Mouse (Mus musculus): ENCODE results near the gene Dpp6.

Dpp6 gene

DNA sequence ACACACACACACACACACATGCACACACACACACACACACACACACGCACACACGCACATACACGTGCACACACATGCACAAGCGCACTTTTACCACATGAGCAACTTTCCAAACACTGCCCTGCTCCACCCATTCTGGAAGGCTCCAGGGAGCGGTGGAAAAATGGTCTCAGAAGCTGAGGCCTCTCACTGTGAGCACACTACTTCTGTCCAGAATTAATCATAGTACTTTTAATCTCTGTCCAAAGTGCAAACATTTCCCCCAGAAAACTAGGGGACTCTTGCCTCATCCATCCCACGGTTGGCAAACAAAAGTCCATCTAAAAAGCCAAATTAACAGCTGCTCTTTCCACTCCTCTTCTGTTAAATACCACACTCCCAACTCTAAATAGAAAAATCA, 842.8 kb downstream of the Dpp6 start:
- in situ Hi-C loops (cut with MboI, MseI) = no loop called here

DNA sequence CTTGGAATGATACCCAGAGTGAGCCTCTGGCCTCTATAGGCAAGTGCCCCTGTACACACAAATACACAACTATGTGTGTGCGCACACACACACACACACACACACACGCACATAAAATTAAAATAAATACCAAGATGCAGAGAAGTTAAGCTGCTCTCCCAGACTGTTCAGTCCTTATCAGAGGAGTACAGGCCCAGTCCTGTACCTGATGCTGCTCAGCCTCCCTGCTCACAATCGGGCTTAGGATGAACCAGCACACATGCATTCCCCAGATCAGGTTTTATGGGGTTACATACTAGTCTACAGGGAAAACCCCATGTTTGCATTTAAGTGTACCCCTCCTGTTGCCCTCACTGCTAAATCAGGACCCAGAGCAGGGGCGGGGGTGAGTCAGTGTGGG, 847.1 kb downstream of the Dpp6 start:
- in situ Hi-C loops (cut with MboI, MseI) = no loop called here

DNA sequence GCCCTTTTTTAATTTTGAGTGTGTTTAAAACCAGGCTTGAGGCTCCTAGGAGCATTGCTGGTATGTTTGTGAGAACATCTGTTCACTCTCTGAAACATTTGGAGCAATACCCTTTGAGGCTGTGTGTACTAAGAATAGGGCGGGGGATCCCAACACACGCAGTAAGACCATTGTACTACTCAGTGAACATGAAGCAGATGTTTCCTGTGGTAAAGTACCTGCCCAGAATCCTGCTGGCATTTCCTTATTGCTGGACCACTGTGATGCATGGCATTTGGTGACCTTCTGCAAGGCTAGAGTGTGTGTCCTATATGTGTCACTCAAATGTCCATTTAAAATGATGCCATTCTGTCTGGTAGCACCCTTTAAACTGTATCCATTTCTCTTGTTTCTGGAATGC, 854.5 kb downstream of the Dpp6 start:
- in situ Hi-C loops (cut with MboI, MseI) = no loop called here

DNA sequence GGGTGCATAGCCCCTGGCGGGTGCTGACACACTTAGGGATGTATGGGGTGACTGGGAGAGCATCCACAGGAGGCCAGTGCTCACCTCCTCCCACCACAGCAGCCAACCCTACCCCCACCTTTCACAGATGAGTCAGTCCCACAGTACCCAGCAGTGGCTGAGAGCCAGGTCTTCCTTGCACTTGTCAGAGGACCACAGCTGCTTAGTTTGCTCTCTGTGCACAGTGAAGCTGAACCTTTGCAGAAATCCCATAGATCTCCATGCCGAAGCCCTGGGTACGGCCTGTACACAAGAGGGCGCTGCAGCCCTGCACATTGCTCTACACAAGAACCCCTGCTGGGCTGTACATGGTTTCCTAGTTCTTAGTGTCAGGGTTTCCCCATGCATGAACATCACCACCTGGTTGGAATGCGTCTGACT, 860.3 kb downstream of the Dpp6 start:
- in situ Hi-C loops (cut with MboI, MseI) = no loop called here

DNA sequence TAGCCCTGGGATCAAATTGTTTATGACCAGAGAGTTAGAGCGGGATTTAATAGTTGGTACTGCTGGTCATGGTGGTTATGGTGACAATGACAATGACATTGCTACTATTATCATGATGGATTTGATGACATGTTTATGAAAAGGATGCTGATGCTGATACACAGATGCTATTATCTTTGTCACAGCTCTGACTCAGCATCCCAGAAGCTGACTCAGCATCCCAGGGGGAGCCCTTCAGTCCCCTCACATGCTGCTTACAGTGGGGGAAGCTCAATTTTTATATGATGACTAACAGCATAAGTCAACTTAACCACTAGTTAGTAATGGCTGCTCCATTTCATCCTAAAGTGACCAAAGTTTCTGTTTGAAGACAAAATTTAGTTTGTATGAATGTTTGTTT, 862.1 kb downstream of the Dpp6 start:
- in situ Hi-C loops (cut with MboI, MseI) = no loop called here

DNA sequence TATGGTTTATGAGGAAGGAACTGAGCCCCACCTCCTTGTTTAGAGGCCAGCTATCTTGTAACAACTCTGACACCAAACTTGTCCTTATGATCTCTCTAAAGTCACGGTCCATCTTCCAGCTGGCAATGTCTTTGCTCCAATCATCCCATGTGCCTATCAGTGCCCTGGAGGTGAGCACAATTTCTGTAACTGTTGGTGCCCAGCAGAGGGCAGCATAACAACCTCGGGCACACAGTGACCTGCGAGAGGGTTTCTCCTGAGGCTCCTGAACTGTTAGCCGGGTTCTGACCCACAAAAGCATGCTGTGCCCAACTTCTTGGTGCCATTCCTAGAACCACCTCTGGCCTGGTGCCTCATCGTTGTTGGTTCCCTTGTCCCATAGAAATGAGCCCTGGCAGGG, 863.5 kb downstream of the Dpp6 start:
- in situ Hi-C loops (cut with MboI, MseI) = no loop called here

DNA sequence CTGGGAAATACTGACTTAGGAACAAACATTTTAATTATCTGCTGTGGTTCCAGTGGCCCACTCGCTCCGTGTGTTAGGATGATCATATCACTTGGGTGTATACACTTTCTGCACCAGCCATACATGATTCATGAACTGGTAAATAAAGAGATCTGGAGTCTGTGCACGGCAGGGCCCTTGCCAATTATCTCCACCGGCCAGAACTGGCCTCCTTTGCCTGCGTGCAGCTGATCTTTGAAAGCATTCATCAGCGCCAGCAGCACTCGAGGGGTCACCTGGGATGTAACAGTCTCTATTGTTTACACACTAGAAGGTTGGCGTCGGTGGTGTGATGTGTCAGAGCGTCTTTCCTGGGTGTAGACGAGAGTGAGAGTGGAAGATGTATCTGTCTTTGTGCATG, 868.2 kb downstream of the Dpp6 start:
- in situ Hi-C loops (cut with MboI, MseI) = no loop called here

DNA sequence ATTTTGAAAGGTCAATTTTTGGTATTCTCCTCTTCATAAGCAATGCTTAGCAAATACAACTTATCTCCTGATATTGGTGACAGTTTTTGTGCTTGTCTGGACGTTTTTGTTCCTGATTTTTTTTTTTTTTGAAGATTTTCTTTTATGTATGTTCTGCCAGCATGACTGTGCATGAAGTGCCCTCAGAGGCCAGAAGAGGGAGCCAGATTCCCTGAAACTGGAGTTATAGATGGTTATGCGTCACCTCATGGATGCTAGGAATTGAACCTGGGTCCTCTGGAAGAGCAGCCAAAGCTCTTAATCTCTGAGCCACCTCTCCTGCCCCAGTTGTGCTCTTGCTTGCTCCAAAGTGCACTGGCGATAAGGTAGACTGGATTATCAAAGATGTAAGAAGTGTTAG, 868.9 kb downstream of the Dpp6 start:
- in situ Hi-C loops (cut with MboI, MseI) = no loop called here

DNA sequence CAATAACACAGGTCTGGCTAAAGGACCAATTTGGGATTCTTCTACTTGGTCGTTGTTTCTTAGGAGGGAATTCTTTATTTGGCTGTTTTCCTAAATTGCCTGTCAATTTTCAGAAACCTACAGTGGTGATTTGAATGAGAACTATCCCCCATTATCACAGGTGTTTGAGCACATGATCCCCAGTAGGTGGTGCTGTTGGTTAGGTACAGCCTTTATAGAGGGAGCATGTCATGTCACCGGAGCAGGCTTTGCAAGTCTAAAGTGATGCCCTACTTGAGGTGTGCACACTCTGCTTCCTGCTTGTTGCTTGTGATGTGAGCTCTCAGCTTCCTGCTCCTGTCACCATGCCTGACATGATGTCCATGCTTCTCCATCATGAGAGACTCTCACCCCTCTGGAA, 870.3 kb downstream of the Dpp6 start:
- in situ Hi-C loops (cut with MboI, MseI) = no loop called here

DNA sequence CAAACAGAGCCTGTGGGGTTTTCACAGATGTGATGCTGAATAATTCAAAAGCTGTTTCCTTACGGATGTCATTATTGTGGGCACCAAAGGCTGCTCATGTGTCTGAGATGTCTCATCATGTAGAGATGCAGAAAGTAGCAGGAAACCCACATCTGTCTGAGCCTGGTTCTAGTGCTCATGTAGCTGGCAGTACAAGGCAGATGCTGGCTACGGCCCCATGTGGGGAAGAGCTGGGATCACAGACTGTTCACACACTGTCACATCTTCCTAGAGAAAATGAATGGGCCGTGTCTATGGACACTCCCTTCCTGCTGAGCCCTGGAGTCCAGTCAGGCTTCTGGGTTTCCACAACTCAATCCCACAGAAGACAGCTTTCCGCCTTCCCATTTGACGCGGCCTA, 885.5 kb downstream of the Dpp6 start:
- in situ Hi-C loops (cut with MboI, MseI) = no loop called here

DNA sequence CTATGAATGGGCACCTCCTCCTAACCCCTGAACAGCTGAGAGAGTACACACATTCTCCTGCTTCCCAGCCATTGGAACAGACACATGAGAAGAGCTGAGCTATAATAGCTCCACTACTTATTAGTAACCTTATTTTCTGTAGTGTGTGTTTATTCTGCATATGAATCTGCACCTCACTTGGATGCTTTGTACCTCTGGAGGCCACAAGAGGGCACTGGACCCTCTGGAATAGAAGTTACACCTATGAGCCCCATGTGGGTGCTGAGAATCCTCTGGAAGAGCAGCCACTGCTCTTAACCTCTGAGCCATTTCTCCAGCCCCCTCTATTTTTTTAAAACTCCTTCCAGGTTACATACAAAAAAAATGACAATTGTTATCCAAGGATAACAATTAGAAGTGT, 888.0 kb downstream of the Dpp6 start:
- in situ Hi-C loops (cut with MboI, MseI) = no loop called here

DNA sequence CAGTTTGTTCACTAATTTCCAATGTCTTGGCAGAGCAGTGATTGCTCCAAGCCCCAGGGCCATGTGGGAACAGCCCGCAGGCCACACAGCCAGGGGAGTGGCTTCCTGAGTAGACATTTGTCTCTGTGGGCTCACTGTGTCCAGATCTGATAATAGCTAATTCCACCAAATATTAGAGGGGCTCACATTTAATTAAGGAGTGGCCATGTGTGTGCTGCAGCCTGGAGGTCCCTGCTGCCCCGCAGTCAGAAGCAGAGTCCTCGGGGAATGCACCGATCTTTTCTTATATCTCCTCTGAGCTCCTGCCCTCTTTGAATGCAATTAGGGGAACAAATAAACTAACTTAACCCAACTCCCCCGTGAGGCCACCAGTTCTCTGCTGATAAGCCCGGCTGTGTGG, 889.5 kb downstream of the Dpp6 start:
- in situ Hi-C loops (cut with MboI, MseI) = no loop called here

DNA sequence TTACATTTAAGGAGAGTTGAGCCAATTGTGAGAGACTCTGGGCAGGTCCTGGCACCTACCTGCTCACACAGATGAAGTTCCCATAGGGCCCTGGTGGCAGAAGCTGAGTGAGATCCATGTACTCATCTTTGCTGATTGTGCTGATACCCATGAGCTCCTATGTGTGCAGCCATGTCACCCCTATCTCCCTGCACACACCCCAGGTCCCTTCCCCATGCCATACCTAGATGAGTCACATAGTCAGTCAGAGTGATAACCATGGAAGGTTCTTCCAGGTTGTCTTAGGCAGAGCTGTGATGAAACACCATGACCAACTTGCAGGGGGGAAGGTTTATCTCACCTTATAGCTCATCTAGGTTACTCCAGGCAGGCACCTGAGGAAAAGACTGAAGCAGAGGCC, 890.3 kb downstream of the Dpp6 start:
- in situ Hi-C loops (cut with MboI, MseI) = no loop called here

DNA sequence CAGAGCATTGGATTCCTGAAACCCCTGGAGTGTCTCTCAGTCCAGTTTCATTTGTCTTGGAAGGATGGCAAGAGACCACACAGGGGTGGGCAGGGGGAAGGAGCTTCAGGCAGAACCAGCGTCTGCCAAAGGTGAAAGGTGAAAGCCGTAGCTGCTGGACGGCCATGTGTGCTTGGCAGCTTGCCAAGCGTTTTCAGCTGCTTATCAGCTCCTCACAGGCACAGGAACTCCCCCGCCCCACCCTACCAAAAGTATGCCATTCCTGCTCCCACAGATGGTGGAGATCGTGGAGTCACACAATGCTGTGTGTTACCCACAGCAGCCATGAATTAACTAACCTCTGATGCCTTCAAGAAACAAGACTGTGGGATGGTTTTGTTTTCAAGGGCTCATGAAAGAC, 891.2 kb downstream of the Dpp6 start:
- in situ Hi-C loops (cut with MboI, MseI) = no loop called here

DNA sequence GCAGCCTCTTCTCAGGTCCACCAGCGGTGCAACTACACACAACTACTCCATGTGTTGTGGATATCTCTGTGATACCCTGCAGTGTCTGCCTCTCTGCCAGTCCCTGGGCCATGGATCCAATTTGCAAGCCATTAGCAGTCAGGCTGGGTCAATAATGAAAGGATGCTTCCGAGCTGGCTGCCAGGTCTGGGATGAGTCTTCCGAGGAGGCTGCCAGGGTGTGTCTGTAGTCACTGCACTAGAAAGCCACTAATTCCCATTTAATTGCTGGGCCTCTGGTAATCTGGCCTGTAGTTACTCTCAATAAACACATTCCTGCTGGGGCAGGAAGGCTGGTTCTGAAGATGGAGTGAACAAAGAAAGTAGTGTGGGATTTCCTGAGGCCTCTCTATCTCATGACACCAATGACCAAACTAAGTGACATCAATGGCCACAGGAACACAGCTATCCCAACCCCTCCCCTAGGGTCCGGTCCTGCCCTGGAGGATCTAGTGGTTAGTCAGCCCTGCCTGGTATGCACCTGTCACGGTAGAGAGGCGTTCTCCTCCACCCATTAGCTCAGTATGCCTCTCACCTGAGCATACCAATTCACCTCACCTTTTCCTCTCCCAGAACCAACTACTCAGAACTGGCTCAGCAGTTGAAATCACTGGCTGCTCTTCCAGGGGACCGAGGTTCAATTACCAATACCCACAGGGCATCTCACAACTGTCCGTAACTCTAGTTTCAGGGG, 894.6 kb downstream of the Dpp6 start:
- in situ Hi-C loops (cut with MboI, MseI) = no loop called here

DNA sequence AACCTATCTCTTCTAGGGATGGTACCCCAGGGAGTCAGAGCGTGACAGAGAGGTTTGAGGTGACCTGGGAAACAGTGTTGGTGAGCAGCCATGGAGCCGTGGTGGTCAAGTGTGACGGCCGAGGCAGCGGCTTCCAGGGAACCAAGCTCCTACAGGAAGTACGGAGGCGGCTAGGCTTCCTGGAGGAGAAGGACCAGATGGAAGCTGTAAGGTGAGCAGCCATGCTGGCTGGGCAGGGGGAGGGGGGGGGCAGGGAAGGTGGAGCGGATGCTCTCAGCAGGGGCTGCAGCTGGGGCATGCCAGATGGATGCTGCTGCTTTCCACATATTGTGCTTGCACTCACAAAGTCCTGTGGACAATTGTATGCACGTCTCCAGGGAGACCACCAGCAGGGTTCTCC, 897.4 kb downstream of the Dpp6 start:
- in situ Hi-C loops (cut with MboI, MseI) = no loop called here

DNA sequence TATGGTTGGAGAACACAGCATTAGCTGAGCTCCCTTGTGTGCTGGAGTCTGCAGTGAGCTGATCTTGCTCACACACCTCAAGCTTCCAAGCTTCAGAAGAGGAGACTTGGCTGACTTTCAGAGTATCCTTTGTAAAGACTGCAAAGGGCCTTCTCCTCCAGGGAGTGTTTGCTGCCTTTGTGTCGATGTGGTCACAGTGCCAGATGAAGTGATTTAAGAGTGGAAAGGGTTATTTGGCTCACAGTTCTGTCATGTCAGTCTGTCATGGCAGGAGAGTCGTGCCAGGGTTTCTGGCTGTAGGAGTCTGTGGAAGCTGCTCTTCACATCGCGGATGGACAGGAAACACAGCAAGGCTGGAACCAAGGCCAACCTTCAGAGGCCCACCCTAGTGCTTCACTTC, 899.0 kb downstream of the Dpp6 start:
- in situ Hi-C loops (cut with MboI, MseI) = no loop called here

DNA sequence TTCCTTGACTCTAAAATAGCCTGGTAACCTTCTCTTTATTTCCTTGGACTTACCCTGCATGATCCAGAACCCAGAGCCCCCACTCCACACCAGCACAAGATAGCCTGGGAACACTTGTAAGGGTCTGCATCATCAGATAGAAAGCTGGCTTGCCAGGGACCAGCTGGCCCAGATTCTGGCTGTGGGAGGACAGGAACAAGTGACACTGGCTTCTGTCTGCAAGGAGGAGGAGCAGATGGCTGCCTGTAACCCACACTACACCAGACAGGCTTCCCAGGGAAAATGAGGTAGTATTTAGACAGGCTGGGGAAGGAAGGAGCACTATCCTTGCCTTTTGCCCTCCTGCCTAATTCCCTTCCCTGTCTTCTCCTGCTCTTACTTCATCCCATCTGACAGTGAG, 900.3 kb downstream of the Dpp6 start:
- in situ Hi-C loops (cut with MboI, MseI) = no loop called here

DNA sequence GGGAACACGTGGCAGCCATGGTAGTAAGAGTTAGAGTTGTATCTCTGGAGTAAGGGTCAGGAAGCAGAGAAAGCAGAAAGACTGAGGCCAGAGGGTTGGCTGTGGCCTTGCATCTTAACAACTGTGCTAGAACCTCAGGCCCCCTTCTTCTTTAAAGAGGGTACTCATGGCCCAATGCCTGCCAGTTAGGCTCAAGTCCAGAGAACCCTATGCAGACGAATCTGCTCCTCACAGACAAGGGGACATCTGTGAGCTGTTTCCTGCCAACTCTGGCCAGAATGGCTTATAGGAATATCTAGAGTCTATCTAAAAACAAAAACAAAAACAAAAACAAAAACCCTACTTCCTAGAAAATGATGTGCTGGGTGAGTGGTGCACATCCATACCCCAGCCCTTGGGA, 902.3 kb downstream of the Dpp6 start:
- in situ Hi-C loops (cut with MboI, MseI) = no loop called here

DNA sequence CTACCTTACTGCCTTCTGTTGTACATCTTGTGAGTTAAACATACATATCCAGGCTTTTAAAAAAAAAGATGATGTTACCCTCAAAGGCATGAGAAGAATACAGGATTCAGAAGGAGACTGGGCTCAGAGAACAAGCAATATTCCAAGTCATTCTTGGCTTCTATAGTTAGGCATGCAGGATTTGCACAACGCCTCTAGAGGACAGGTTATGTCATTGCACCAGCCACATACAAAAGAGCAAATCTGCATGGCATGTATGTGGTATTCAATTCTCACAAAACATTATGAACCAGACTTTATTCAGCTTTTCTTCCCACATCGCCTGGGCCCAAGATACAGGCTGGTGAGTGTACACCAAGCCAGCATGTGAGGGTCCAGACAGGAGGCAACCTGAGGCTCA, 907.5 kb downstream of the Dpp6 start:
- in situ Hi-C loops (cut with MboI, MseI) = no loop called here

DNA sequence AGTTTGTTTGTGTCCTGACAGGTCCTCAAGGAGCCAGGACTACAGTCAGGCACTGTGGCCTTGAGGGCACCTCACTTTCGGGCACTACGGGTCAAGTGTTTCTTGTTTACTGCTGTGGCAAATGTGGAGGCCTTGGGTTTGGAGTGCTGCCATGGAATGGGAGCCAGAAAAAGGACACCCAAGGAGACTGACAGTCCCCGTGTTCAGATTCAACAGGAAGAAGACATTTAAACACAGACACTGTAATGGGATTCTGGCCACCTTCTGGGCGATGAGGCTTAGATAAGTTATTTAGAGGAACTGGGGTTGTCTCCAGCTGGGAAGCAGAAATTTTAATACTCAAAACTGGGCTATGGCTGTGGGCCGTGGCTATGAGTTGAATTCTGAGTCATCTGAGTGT, 913.7 kb downstream of the Dpp6 start:
- in situ Hi-C loops (cut with MboI, MseI) = no loop called here

DNA sequence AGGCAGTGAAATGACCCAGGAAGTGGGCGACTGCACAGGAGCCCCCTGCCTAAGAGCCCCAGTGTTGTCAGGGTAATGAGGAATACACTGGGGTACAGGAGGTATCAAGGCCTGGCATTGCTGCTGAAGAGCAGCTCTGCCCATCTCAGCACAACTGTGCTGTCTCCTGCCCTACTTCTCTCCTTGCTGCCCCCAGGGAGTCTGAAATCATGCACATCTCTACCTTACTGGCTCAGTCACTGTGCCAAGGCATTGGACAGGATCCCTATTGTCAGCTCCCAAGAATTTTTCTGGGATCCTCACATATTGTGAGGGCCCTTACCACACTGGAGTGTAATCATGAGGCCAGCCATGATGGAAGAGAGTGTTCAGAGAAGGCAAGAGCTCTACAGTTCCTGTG, 914.4 kb downstream of the Dpp6 start:
- in situ Hi-C loops (cut with MboI, MseI) = no loop called here

DNA sequence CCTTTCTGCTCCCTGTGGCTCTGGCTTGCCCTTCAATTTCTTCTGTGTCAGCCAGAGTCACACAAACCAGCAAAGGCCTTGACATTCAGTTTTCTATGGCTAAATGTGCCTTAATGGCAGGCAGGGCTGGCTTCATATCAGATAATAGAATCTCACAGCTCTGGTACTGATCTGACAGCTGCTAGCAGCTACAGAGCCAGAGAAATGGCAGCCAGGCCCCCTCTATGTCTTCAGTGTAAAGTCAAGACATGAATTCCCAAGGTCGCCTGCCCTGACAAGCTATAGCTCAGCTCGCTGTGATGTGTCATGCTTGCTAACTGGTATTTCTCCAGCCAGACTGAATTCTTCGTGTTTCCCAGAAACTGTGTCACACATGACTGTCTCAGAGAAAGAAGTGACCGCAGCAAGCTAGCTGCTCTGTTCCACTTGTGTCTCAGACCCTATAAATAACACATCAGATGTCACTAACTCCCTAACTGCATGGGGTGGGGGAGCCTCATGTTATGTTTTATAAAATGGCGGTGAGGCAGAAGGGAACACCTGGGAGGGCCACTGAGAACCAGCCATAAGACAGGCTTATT, 915.4 kb downstream of the Dpp6 start:
- in situ Hi-C loops (cut with MboI, MseI) = no loop called here

DNA sequence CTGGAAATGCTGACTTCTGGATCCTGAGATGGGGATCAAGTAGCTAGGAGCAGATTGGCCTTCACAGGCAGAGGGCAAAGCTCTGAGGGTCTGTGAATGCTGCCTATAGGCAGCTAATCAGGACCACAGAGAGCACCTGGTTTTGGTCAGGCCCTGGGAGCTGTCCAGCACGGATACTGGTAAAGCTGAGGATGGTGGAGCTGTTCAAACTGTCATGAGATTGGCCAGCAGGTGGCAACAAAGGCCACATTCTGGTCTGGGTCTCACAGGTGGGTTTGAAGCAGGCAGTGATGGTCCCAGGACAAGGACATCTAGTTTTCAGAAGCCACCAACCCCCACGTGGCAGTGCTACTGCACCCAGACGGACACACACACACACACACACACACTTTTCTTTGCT, 920.2 kb downstream of the Dpp6 start:
- in situ Hi-C loops (cut with MboI, MseI) = no loop called here

All from regulatory T cell (primary cell).